Mouse (Mus musculus) midbrain, postnatal 0 days (tissue): ENCODE data around the gene Dao. TPM values are rescaled to one million over a fixed set of nuclear protein-coding genes. Genes with fewer than 3 reads are reported as not detected.
A peak's percentile ranks its signal among the peaks of the same experiment; 100 is the strongest.

Source experiments
- ATAC-seq: fragments of 200-750 bp; cut with Nextera tagmentation; 2 replicates; pipeline ENCODE4 v1.8.0; 2017; ENCODE audit warnings: moderate number of reproducible peaks, mild to moderate bottlenecking, moderate TSS enrichment, moderate library complexity; ENCODE audit not compliant: low FRiP score
- DNase-seq: peaks from one replicate; pipeline ENCODE4 v3.0.0-alpha.2; 2015; ENCODE audit warnings: low spot score
- H3K27ac ChIP-seq: fragments of 300-500 bp; sonication (generic); 2 replicates; pipeline ENCODE4 v1.5.1; 2014; ENCODE audit warnings: low read depth, mild to moderate bottlenecking, low read length, mixed read lengths
- H3K27me3 ChIP-seq: fragments of 300-500 bp; sonication (generic); 2 replicates; pipeline ENCODE4 v1.6.1; 2014; ENCODE audit warnings: low read length, control low read depth, mixed read lengths; ENCODE audit not compliant: insufficient read depth
- H3K36me3 ChIP-seq: fragments of 300-500 bp; sonication (generic); 2 replicates; pipeline ENCODE4 v1.6.1; 2014; ENCODE audit warnings: low read length, control low read depth, mixed read lengths; ENCODE audit not compliant: insufficient read depth
- H3K4me1 ChIP-seq: fragments of 300-500 bp; sonication (generic); 2 replicates; pipeline ENCODE4 v1.6.1; 2014; ENCODE audit warnings: mild to moderate bottlenecking, control low read depth, antibody characterized with exemption, low read length, mixed read lengths; ENCODE audit not compliant: insufficient read depth
- H3K4me2 ChIP-seq: fragments of 300-500 bp; sonication (generic); 2 replicates; pipeline ENCODE4 v1.6.1; 2014; ENCODE audit warnings: low read depth, mild to moderate bottlenecking, low read length, mixed read lengths; ENCODE audit not compliant: poor library complexity, severe bottlenecking
- H3K4me3 ChIP-seq: fragments of 300-500 bp; sonication (generic); 2 replicates; pipeline ENCODE4 v1.5.1; 2014; ENCODE audit warnings: low read depth, mild to moderate bottlenecking, low read length, moderate library complexity
- H3K9ac ChIP-seq: fragments of 300-500 bp; sonication (generic); replicated peaks from 2 replicates; pipeline ENCODE4 v1.6.1; 2014; ENCODE audit warnings: mild to moderate bottlenecking, low read length, moderate library complexity, mixed read lengths; ENCODE audit not compliant: poor library complexity, severe bottlenecking
- H3K9me3 ChIP-seq: fragments of 300-500 bp; sonication (generic); 2 replicates; pipeline ENCODE4 v1.6.1; 2016; ENCODE audit warnings: low read length, control low read depth
- CTCF ChIP-seq: IDR thresholded peaks from 2 replicates; pipeline ENCODE4 v1.5.1; 2016; ENCODE audit warnings: antibody characterized with exemption, mild to moderate bottlenecking
- WGBS: fragments of 180-500 bp; shearing (Covaris S2); extraction: QIAGEN DNeasy Blood & Tissue Kit; methylation state at CpG from one replicate; pipeline ENCODE4 v1.1.7; 2014; 5-methylcytosine and 5-hydroxymethylcytosine counted together
- polyA plus RNA-seq: library from polyadenylated mRNA; unstranded; fragments of >200 nt; fragmentation: Nextera tagmentation; extraction: Ambion mirVana; gene quantifications from 2 replicates; pipeline ENCODE4 v1.2.1, GENCODE M21; 2015
- total RNA-seq: library from RNA; depleted of rRNA; stranded (reverse); fragments of >200 nt; gene quantifications from 2 replicates; pipeline ENCODE4 v1.2.3, GENCODE M21; 2014

The Dao gene
- total and polyA plus RNA-seq, 2 experiments from 2014 or later, result not detected

DNA sequence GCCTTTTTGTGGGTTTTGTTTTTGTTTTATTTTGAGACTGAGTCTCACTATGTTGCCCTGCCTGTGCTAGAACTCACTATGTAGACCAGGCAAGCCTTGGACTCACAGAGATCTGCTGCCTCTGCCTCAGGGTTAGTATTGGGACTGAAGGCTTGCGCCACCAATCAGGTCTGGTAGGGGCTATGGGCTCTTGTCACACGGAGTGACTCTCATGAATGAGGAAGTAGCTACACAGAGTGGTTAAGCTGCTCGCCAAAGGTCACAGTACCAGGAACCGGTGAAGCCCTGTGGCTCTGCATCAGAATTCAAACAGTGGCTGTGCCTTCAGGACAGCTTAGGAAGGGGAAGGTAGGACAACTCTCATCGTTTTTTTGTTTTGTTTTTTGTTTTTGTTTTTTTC lies 4.1 kb upstream of the Dao start:
- H3K27ac ChIP-seq, result no peak overlapping the region
- no peaks in the 10 kb centered on the region for H3K27me3 ChIP-seq
- no peak overlapping the region for H3K9ac ChIP-seq
- no peak overlapping the region for H3K4me3 ChIP-seq
- H3K9me3 ChIP-seq, result no peaks in the 10 kb centered on the region
- no peak for ATAC-seq
- H3K4me2 ChIP-seq, result no peak overlapping the region
- H3K4me1 ChIP-seq, result peaks cover 2% of the 10 kb centered on the region; the same call in 1 of the 2 replicates
- no peak for TF ChIP-seq CTCF
- WGBS, result 56% methylated on average over 5 of the region's 5 CpGs
- no peak for DNase-seq
- no peaks in the 10 kb centered on the region for H3K36me3 ChIP-seq

DNA sequence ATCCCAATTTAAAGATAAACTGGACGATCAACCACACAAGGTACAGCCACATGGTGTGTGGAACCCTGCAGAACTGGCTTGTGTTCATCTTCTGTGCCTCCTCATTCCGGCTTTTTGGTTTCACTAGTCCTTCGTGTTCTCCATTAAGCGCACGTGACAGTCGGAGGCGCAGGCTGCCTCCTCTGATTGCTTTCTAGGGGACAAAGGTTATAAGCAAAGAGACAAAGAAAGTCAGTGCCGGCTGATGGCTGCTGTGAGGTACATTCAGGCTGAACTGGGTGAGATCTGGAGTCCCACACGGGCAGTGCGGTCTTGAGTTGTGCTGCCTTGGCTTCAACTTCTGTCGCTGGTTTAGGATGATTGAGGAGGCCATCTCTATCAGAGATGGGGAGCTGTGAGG lies 1.1 kb downstream of the Dao start:
- ATAC-seq (no peak), DNase-seq (no peak)
- WGBS, result 83% methylated on average over 11 of the region's 11 CpGs
- Histone ChIP-seq H3K4me2 (no peak overlapping the region), H3K9ac (no peak overlapping the region), H3K36me3 (no peaks in the 10 kb centered on the region), H3K27ac (no peak overlapping the region), H3K4me3 (no peak overlapping the region), H3K4me1 (no peaks in the 10 kb centered on the region), H3K27me3 (no peaks in the 10 kb centered on the region), H3K9me3 (no peaks in the 10 kb centered on the region)
- no peak for TF ChIP-seq CTCF

GRCm38 (mm10) chr5:114005100-114005499 lies 1.6 kb downstream of the Dao start:
- TF ChIP-seq CTCF, result no peak
- WGBS, result 88% methylated on average over 5 of the region's 5 CpGs

GRCm38 (mm10) chr5:114006974-114007373 lies 3.5 kb downstream of the Dao start:
- no peak overlapping the region for H3K27ac ChIP-seq
- H3K4me2 ChIP-seq, result no peak overlapping the region
- H3K4me1 ChIP-seq, result no peaks in the 10 kb centered on the region
- H3K36me3 ChIP-seq, result no peaks in the 10 kb centered on the region
- 83% methylated on average over 4 of the region's 4 CpGs for WGBS
- no peak for DNase-seq
- no peak overlapping the region for H3K4me3 ChIP-seq
- TF ChIP-seq CTCF, result no peak
- H3K27me3 ChIP-seq, result no peaks in the 10 kb centered on the region
- no peak overlapping the region for H3K9ac ChIP-seq
- no peak for ATAC-seq
- H3K9me3 ChIP-seq, result no peaks in the 10 kb centered on the region

More at GRCm38 (mm10) chr5:114005100-114005499, 1.6 kb downstream of the Dao start:
- H3K9ac ChIP-seq, result no peak overlapping the region
- no peaks in the 10 kb centered on the region for H3K36me3 ChIP-seq
- ATAC-seq (no peak), DNase-seq (no peak)
- H3K4me3 ChIP-seq, result no peak overlapping the region
- H3K27ac ChIP-seq, result no peak overlapping the region
- no peak overlapping the region for H3K4me2 ChIP-seq
- no peaks in the 10 kb centered on the region for H3K27me3 ChIP-seq
- H3K9me3 ChIP-seq, result no peaks in the 10 kb centered on the region
- H3K4me1 ChIP-seq, result no peaks in the 10 kb centered on the region

DNA sequence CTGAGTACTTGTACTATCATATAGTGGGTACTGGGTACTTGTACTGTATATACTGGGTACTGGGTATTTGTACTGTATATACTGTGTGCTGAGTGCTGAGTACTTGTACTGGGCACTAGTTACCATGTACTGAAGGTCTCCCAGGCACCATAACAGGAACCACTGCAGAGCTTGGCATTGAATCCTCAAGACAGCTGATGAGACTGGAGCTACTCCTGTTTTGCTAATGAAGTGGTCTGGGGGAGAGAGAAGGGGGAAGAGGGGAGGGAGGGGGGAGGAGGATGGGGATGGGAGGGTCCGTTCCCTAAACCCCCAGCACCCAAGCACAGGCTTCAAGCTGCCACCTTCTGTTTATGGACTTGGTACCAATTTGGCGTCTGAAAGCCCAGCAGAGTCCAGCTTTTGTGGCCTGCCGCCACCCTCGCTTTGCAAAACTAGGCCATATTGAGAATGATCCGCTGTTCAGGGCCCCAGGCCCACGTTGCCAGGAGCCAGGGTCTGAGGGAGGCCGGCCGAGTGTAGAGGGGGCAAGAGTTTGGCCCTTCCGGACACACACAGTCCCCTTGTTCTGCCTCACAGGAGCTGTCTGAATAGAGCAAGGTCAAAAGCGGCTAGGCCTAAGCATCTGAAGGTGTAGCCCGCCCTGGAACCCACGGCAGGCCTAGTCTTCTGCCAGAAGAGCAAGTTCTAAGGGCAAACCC lies 4.4 kb downstream of the Dao start:
- no peak overlapping the region for H3K4me2 ChIP-seq
- H3K9ac ChIP-seq, result no peak overlapping the region
- ATAC-seq, result peak; percentile 41; the same call in 1 of the 2 replicates
- H3K27ac ChIP-seq, result no peak overlapping the region
- no peak for TF ChIP-seq CTCF
- no peaks in the 10 kb centered on the region for H3K9me3 ChIP-seq
- DNase-seq, result peak; percentile 31
- WGBS, result 66% methylated on average over 12 of the region's 12 CpGs
- no peaks in the 10 kb centered on the region for H3K27me3 ChIP-seq
- no peaks in the 10 kb centered on the region for H3K36me3 ChIP-seq
- H3K4me3 ChIP-seq, result no peak overlapping the region
- no peaks in the 10 kb centered on the region for H3K4me1 ChIP-seq

DNA sequence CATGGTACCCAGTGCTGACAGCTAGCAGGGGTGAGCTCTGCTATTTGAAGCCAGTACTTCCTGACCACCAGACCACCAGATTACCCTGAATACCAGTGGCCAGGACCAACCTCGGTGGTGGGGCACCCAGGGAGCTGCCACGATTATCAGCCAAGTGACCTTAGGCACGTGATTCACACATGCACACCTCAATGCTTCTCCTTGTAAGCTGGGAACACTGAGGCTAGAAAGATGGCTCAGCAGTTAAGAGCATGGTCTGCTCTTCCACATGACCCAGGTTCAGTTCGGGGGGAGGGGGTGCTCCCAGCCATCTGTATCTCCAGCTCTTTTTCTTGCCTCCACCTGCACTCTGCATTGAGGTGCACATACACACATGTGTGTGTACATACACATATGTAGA lies 5.5 kb downstream of the Dao start:
- 72% methylated on average over 4 of the region's 4 CpGs for WGBS
- Histone ChIP-seq H3K4me3 (no peak overlapping the region), H3K27ac (no peak overlapping the region), H3K9ac (no peak overlapping the region), H3K9me3 (no peaks in the 10 kb centered on the region), H3K4me2 (no peak overlapping the region), H3K4me1 (no peaks in the 10 kb centered on the region), H3K27me3 (no peaks in the 10 kb centered on the region), H3K36me3 (no peaks in the 10 kb centered on the region)
- DNase-seq (no peak), ATAC-seq (no peak)
- no peak for TF ChIP-seq CTCF
